8 mouse cellular contexts compared by ENCODE assay signal in the genomic region with DNA sequence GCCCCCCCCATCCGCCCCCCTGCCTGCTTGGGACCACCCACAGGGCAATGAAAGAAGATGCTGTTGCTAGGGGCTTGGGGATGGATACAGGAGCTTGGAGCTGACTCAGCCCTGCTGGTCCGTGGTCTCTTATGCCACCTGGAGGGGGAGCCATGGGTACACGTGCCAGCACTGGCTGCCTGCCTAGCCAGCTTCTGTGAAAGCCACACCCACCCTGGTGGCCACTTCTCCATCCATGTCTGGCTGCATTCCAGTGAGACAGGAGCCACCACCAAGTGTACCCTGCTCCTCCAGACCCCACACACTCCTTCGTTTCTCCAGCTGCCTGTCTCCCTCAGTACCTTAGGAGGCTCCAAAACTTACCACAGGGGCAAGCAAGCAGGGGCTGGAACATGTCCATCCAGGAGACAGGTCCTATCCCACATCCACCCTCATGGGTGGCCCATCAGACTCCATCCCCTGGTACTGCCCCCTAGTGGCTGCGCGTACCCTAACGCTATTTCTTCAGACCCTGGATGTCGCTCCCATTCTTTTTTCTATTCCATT. TPM values are rescaled to one million over a fixed set of nuclear protein-coding genes. Genes with fewer than 3 reads are reported as not detected.
DNase-seq lines count a peak whose midpoint lies in the region; ATAC-seq and TF ChIP-seq lines count a peak whose summit lies in the region.

No protein-coding gene starts in this region.

- peak overlapping the region; percentile 3; the same call in 1 of the 2 replicates for H3K4me2 ChIP-seq in embryonic facial prominence, embryonic 12.5 days (replicated peaks)
- no peak overlapping the region for H3K4me2 ChIP-seq in heart, embryonic 14.5 days (ENCODE audit: low read length)
- no peak overlapping the region for H3K4me2 ChIP-seq in neural tube, embryonic 13.5 days

- H3K36me3 ChIP-seq in embryonic facial prominence, embryonic 12.5 days, result peaks cover 10% of the 10 kb centered on the region; the same call in 1 of the 2 replicates
- H3K36me3 ChIP-seq in heart, embryonic 14.5 days (ENCODE audit: control insufficient read depth, insufficient read depth, low read length), result peaks cover 7% of the 10 kb centered on the region; the same call in 1 of the 2 replicates
- H3K36me3 ChIP-seq in neural tube, embryonic 13.5 days, result peaks cover 12% of the 10 kb centered on the region
- H3K36me3 ChIP-seq in thymus, adult 2 months (ENCODE audit: control insufficient read depth, insufficient read depth, low read length), result no peaks in the 10 kb centered on the region

- no peak overlapping the region for H3K9ac ChIP-seq in embryonic facial prominence, embryonic 12.5 days
- H3K9ac ChIP-seq in heart, embryonic 14.5 days (ENCODE audit: low read length), result no peak overlapping the region
- H3K9ac ChIP-seq in neural tube, embryonic 13.5 days, result no peak overlapping the region

- no peak for TF ChIP-seq POLR2A in thymus, adult 2 months (IDR thresholded peaks at IDR 0.05; ENCODE audit: control insufficient read depth, extremely low read depth, insufficient read depth, low read length, poor library complexity)

- peak; percentile 71 for TF ChIP-seq CTCF in thymus, adult 2 months (IDR thresholded peaks at IDR 0.05; ENCODE audit: borderline replicate concordance, control insufficient read depth, extremely low read depth, insufficient read depth, low read length, poor library complexity)

- WGBS in embryonic facial prominence, embryonic 12.5 days, result 37% methylated on average over 8 of the region's 8 CpGs
- WGBS in heart, embryonic 14.5 days, result 21% methylated on average over 8 of the region's 8 CpGs
- WGBS in neural tube, embryonic 13.5 days, result 22% methylated on average over 8 of the region's 8 CpGs
- 35% methylated on average over 8 of the region's 8 CpGs for WGBS in thymus, adult 2 months

- H3K27me3 ChIP-seq in embryonic facial prominence, embryonic 12.5 days, result no peaks in the 10 kb centered on the region
- H3K27me3 ChIP-seq in heart, embryonic 14.5 days (ENCODE audit: control insufficient read depth, insufficient read depth, low read length), result no peaks in the 10 kb centered on the region
- peaks cover 4% of the 10 kb centered on the region; the same call in 1 of the 2 replicates for H3K27me3 ChIP-seq in neural tube, embryonic 13.5 days
- no peaks in the 10 kb centered on the region for H3K27me3 ChIP-seq in thymus, adult 2 months (ENCODE audit: control insufficient read depth, insufficient read depth, low read length)

- no peak overlapping the region for H3K4me3 ChIP-seq in embryonic facial prominence, embryonic 12.5 days
- H3K4me3 ChIP-seq in heart, embryonic 14.5 days (ENCODE audit: control insufficient read depth in 1 of 2, insufficient read depth in 1 of 2, low read depth in 1 of 2, low read length in 2 of 2), result no peak overlapping the region
- H3K4me3 ChIP-seq in neural tube, embryonic 13.5 days, result no peak overlapping the region
- H3K4me3 ChIP-seq in thymus, adult 2 months (ENCODE audit: control insufficient read depth, insufficient read depth, low read length), result no peak overlapping the region

- H3K4me1 ChIP-seq in embryonic facial prominence, embryonic 12.5 days, result peaks cover 87% of the 10 kb centered on the region
- peaks cover 46 to 62% of the 10 kb centered on the region in 2 experiments for H3K4me1 ChIP-seq in heart, embryonic 14.5 days (ENCODE audit: control insufficient read depth in 2 of 2, insufficient read depth in 2 of 2, low read length in 2 of 2)
- H3K4me1 ChIP-seq in neural tube, embryonic 13.5 days (replicated peaks), result peaks cover 99% of the 10 kb centered on the region
- peaks cover 23% of the 10 kb centered on the region for H3K4me1 ChIP-seq in thymus, adult 2 months (replicated peaks; ENCODE audit: control insufficient read depth, insufficient read depth, low read length)

- peak; percentile 71 to 72 for DNase-seq in B cell, adult 2 months
- peak; percentile 82 for DNase-seq in adrenal gland, postnatal 10 days
- peak; percentile 90 for DNase-seq in kidney, postnatal 10 days
- DNase-seq in lung, adult 18-20 months, result peak; percentile 91 to 94
- DNase-seq in thymus, adult 2 months, result peak; percentile 60

- peak overlapping the region; percentile 76 for H3K27ac ChIP-seq in embryonic facial prominence, embryonic 12.5 days
- peak overlapping the region in 1 of 2 experiments; percentile 84; a peak in 2 of 4 replicates for H3K27ac ChIP-seq in heart, embryonic 14.5 days (replicated peaks in 1 of 2; ENCODE audit: control insufficient read depth in 1 of 2, insufficient read depth in 1 of 2, low read depth in 2 of 2, low read length in 2 of 2)
- peak overlapping the region; percentile 86 for H3K27ac ChIP-seq in neural tube, embryonic 13.5 days (replicated peaks)
- H3K27ac ChIP-seq in thymus, adult 2 months (ENCODE audit: control insufficient read depth, insufficient read depth, low read length), result no peak overlapping the region

- no peak for ATAC-seq in embryonic facial prominence, embryonic 12.5 days (ENCODE audit: insufficient number of reproducible peaks, insufficient read depth, low FRiP score, low TSS enrichment)
- ATAC-seq in heart, embryonic 14.5 days (ENCODE audit: insufficient number of reproducible peaks, insufficient read depth, low FRiP score, low read depth), result peak; percentile 31
- ATAC-seq in neural tube, embryonic 13.5 days (ENCODE audit: low read depth), result peak; percentile 57

- H3K9me3 ChIP-seq in embryonic facial prominence, embryonic 12.5 days, result no peaks in the 10 kb centered on the region
- H3K9me3 ChIP-seq in heart, embryonic 14.5 days (ENCODE audit: control insufficient read depth, low read length), result no peaks in the 10 kb centered on the region
- H3K9me3 ChIP-seq in neural tube, embryonic 13.5 days, result no peaks in the 10 kb centered on the region

RNA-seq across cellular contexts. Expression of a gene that starts 29.7 kb away (rescaled TPM):
- total RNA-seq in adrenal gland, postnatal 10 days (2021), result 10 to 100 TPM; 13.8 to 20.5 TPM
- 16.8 and 18.8 TPM in 2 replicates for polyA plus RNA-seq in embryonic facial prominence, embryonic 12.5 days (2016; fragmentation: Nextera tagmentation; extraction: Ambion mirVana)
- polyA plus RNA-seq in heart, embryonic 14.5 days (2014; fragmentation: Nextera tagmentation; extraction: Ambion mirVana), result 8.8 and 9.1 TPM in 2 replicates
- polyA plus RNA-seq in neural tube, embryonic 13.5 days (2015; fragmentation: Nextera tagmentation; extraction: Ambion mirVana), result 13.6 and 15.3 TPM in 2 replicates
- polyA plus RNA-seq in thymus, adult 2 months (2012; rRNA removed), result 11.0 and 15.1 TPM in 2 replicates
